Mouse (Mus musculus): ENCODE results near the gene Ptch2.

GRCm38 (mm10) chr4:117107813-117108523 is 12.1 kb downstream of the Ptch2 start:
- TF ChIP-seq EP300 (IDR thresholded peaks at IDR 0.05) (no peak), CTCF (IDR thresholded peaks at IDR 0.05) (no peak)
